Mouse (Mus musculus) ovary, postnatal 10 days (tissue): ENCODE results near the gene Rpl39.
"Not testable (repeated sequence)": the region's sequence is repeated elsewhere in the genome, so short reads cannot be mapped to it uniquely, and the experiment has no call there.

ENCODE experiments used
- DNase-seq: peaks from one replicate; pipeline ENCODE4 v3.0.0; 2022; ENCODE audit warnings: low spot score

Gene Rpl39

GRCm38 (mm10) chrX:37084927-37085660 lies at the start of gene Rpl39:
TSS of gene Rpl39 (minus strand) at chrX:37085402.
- DNase-seq = peak; percentile 45

DNA sequence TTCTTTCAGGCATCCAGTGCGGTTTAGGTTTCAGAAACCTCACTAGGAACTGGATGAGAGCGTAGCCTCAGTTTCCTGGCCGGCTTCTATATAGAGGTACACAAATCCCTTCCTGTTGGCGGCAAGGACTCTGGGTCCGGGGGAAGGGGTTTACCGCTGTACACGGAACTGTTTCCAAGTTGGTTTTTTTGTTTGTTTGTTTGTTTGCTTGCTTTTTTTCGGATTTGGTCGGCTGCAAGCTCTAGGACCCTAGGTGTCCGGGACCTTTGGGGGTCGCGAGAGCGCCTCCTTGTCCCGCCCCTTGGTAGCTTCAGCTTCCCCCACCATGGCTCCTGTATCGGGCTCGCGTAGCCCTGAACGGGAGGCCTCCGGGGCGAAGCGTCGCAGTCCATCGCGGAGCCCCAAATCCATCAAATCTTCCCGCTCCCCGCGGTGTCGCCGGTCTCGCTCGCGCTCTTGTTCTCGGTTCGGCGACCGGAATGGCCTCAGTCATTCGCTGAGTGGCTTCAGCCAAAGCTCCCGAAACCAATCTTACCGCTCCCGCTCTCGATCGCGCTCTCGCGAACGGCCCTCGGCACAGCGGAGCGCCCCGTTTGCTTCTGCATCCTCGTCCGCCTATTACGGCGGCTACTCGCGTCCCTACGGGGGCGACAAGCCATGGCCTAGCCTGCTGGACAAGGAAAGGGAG lies 41.6 kb upstream of the Rpl39 start, which contains the start of gene Nkap:
TSS of gene Nkap (plus strand) at position 125 of the 688 bp plus-strand sequence.
- peak; percentile 31 for DNase-seq

GRCm38 (mm10) chrX:37125511-37125910 lies 40.3 kb upstream of the Rpl39 start:
- DNase-seq = no peak

GRCm38 (mm10) chrX:37120212-37120611 lies 35.0 kb upstream of the Rpl39 start:
- no peak for DNase-seq

DNA sequence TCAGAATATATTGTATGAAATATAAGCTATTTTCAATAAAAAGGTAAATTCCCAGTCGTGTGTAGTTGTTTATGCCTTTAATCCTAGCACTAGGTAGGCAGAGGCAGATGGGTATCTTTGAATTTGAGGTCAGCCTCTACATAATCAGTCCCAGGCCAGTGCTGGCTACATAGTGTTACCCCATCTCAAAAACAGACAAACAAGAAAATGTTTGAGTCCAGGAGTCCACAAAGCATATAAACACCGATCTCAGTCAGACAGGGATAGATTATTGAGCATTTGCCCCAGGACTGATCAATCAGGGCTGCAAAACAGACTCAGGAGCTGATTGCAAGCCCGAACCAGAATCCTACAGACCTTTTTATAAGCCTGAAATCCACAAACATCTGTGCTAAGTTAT lies 34.4 kb upstream of the Rpl39 start:
- DNase-seq = no peak

GRCm38 (mm10) chrX:37117085-37117484 lies 31.9 kb upstream of the Rpl39 start:
- DNase-seq = no peak

DNA sequence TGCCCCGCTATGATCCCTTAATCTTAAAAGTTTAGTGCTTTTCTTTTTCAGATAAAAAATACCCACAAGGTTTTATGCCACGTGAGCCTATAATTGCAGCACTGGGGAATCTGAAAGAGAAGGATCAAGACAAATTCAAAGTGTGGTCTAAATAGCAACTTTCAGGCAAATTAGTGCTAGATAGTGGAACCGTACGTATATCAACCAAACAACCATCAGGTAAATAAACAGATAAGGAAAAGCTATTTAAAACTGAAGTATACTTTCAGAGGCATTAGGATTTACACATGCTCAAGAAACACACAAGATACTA lies 25.6 kb upstream of the Rpl39 start:
- DNase-seq = no peak

DNA sequence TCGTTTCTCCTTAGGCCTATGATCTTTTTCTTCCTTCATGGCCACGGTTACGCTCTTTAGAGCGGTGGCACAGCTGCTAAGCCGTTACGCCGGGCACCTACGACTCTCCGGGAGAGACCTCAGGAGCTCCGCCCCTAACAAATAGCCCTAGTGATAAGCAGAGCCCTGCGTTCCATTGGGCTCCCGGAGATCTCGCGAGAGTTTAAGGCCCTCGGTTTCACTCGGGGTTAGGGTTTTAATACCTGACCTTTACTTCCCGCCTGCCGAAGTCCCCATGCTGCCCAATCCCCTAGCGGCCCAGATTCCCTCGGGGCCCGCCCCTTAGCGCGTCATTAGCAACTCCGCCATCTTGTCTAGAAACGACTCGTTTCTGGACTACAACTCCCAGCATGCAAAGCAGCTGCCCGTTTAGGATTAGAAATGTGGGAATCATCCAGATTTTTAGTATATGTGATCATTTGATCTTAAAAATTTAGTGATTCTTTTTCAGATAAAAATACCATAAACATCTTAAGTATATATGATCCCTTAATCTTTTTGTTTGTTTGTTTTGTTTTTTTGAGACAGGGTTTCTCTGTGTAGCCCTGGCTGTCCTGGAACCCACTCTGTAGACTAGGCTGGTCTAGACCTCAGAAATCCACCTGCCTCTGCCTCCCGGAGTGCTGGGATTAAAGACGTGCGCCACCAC lies 25.1 kb upstream of the Rpl39 start, which contains the start of gene Upf3b:
TSS of gene Upf3b (minus strand) at position 130 of the 688 bp plus-strand sequence.
- DNase-seq = peak; percentile 48

DNA sequence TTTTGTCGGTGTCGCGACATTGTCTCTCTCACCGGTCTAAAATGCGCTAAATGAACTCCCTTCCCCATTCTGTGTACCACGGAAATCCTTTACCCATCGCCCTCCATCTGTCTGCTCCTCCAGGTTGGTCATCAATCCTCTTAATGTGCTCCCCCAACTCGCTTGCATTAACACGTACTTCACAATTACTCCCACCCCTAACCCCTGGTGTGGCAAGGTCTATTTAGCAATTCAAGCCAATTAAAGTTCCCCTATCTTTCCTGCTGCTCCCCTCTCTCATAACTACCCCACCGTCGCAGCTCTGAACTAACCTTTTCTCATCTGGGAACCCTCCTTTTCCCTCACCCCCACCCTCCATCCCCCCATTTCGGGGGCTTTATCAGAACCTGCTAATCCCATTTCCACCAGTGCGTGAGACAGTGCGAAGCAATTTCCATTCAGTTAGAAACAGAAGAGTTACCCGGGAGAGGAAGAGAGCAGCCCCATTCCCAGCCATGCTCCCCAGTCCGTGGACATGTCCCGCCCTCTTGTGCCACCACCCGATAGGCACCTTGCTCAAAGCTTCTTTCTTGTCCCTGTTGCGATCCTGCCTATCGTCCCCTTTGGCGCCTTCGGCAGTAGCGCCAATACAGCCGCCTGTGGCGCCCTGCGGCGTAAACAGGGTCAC lies 24.5 kb upstream of the Rpl39 start:
- DNase-seq = no peak

GRCm38 (mm10) chrX:37103826-37104225 lies 18.6 kb upstream of the Rpl39 start:
- DNase-seq = no peak

DNA sequence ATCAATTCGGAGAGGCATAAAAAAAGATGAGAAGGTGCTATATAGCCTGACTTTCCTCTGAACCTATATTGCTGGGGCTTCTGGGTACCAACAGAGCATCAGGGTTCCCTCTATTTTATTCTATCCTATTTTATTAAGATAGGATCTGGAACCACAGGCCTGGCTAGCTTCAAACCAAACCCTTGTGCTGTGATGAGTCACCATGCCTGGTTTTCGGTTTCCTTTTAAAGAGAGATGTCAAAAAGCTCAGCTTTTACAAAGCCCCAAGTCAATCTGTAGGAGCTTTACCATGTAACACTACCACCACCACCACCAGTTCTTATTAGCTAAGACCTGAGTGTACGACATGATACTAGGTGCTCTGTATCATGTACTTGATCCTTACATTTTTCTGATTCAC lies 13.5 kb upstream of the Rpl39 start:
- no peak for DNase-seq

- DNase-seq = no peak
These were observed 10.0 kb upstream of the Rpl39 start for GRCm38 (mm10) chrX:37095106-37095768.

- DNase-seq = no peak
These were observed 6.3 kb upstream of the Rpl39 start for GRCm38 (mm10) chrX:37091457-37091856.

- DNase-seq = no peak
These were observed 3.6 kb upstream of the Rpl39 start for GRCm38 (mm10) chrX:37088778-37089177.

DNA sequence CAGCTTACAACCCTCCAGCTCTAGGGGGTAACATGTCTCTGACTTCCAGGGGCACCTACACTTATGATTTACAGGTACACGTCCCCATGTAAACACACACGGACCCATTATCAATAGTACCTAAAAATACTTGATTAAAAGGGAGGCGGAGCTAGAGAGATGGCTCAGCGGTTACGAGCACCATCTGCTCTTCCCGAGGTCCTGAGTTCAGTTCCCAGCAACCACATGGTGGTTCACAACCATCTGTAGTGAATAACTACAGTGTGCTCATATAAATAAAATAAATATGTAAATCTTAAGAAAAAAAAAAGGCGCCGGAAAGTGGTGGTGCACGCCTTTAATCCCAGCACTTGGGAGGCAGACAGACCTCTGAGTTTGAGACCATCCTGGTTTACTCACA lies 463 bp upstream of the Rpl39 start:
- DNase-seq = no peak

- DNase-seq = no peak
These were observed 780 bp downstream of the Rpl39 start for GRCm38 (mm10) chrX:37084318-37084926.

DNA sequence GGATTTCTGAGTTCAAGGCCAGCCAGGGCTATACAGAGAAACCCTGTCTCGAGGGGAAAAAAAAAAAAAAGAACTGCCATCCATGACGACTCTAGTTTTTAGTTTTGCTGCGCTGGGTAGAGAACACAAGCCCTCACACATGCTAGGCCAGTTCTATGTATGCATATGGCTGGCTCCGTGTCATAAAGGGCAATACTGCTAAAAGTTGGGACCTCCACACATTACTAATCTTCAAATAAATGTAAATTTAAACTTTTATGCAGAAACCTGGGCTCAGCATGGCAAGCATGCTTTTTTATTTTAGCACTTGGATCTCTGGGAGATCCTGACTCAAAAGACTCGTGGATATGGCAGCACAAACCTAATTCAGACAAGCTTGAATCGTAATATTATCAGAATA lies 4.0 kb downstream of the Rpl39 start:
- no peak for DNase-seq

DNA sequence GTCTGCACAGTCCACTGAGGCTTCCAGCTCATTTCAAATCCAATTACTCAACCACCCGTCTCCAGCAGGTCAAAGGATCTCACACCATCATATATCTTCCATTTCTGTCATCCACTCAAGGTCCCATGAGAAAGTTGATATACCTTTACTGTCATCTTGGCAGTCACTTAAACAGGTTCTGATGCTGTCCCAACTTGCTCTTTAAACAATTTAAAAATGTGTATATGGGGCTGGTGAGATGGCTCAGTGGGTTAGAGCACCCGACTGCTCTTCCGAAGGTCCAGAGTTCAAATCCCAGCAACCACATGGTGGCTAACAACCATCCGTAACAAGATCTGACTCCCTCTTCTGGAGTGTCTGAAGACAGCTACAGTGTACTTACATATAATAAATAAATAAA lies 4.9 kb downstream of the Rpl39 start:
- not testable (repeated sequence) for DNase-seq

DNA sequence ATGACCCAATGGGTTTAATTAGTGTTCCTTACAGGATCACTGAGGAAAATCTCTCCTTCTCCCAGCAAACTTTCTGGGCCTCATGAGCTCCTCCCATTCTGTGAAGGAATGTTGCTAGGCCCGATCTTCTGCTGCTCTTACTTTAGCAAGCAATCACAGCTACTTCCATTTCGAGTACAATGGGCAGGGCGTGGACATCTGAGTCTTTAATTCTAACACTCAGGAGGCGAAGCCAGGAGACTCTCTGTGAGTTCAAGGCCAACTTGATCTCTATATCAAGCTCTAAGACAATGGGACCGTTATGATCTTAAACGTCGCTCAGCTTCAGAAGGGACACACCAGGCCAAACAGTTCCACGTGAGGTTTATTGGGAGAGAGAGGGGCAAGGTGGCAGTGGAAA lies 8.6 kb downstream of the Rpl39 start:
- DNase-seq = no peak

GRCm38 (mm10) chrX:37074262-37074892 lies 10.8 kb downstream of the Rpl39 start:
- DNase-seq = peak; percentile 27

- DNase-seq = no peak
These were observed 16.4 kb downstream of the Rpl39 start for GRCm38 (mm10) chrX:37068766-37069165.
